ENCODE assay signal across 14 mouse cellular contexts in genomic region chr1:60857351-60858220, GRCm38 (mm10). TPM values are rescaled to one million over a fixed set of nuclear protein-coding genes. Genes with fewer than 3 reads are reported as not detected.
DNase-seq lines count a peak whose midpoint lies in the region; ATAC-seq and TF ChIP-seq lines count a peak whose summit lies in the region.
"Had no signal": no experiment of that assay in that cellular context is flagged by ENCODE, and none has a peak within 500 bp of the region (broad histone marks: within the 10 kb centered on the region; RNA-seq: fewer than 3 reads in every experiment).

No protein-coding gene starts in this region.

- no peaks in the 10 kb centered on the region for H3K27me3 ChIP-seq in heart, embryonic 11.5 days (ENCODE audit: control insufficient read depth, insufficient read depth, low read length)
- no peaks in the 10 kb centered on the region for H3K27me3 ChIP-seq in midbrain, postnatal 0 days (ENCODE audit: insufficient read depth, low read length)
- H3K27me3 ChIP-seq in midbrain, embryonic 16.5 days (ENCODE audit: control insufficient read depth, insufficient read depth, low read depth, low read length) = no peaks in the 10 kb centered on the region
- H3K27me3 ChIP-seq in small intestine, adult 2 months (ENCODE audit: control insufficient read depth, insufficient read depth, low read length) = no peaks in the 10 kb centered on the region
- H3K27me3 ChIP-seq: limb, embryonic 15.5 days; lung, embryonic 15.5 days had no signal

- no peak for TF ChIP-seq CTCF in midbrain, postnatal 0 days (IDR thresholded peaks at IDR 0.05)
- TF ChIP-seq CTCF in small intestine, adult 2 months (IDR thresholded peaks at IDR 0.05; ENCODE audit: extremely low read depth, insufficient read length, insufficient replicate concordance, low read depth, low read length) = peak; percentile 12; the same call in 1 of the 2 replicates

- H3K4me3 ChIP-seq in heart, embryonic 11.5 days (ENCODE audit: low read depth, low read length) = no peak overlapping the region
- H3K4me3 ChIP-seq in midbrain, postnatal 0 days (ENCODE audit: low read depth, low read length) = no peak overlapping the region
- no peak overlapping the region for H3K4me3 ChIP-seq in midbrain, embryonic 16.5 days (ENCODE audit: low read depth, low read length)
- H3K4me3 ChIP-seq in small intestine, adult 2 months (ENCODE audit: low read depth, low read length) = no peak overlapping the region
- H3K4me3 ChIP-seq: limb, embryonic 15.5 days; lung, embryonic 15.5 days had no signal

- no peaks in the 10 kb centered on the region for H3K9me3 ChIP-seq in heart, embryonic 11.5 days (replicated peaks; ENCODE audit: control insufficient read depth, low read length)
- no peaks in the 10 kb centered on the region for H3K9me3 ChIP-seq in midbrain, postnatal 0 days (ENCODE audit: low read length)
- H3K9me3 ChIP-seq in midbrain, embryonic 16.5 days (replicated peaks; ENCODE audit: control insufficient read depth, low read length, poor library complexity, severe bottlenecking) = no peaks in the 10 kb centered on the region
- H3K9me3 ChIP-seq: limb, embryonic 15.5 days; lung, embryonic 15.5 days had no signal

- WGBS in heart, embryonic 11.5 days (ENCODE audit: insufficient replicate concordance) = 64% methylated on average over 12 of the region's 12 CpGs
- 80% methylated on average over 12 of the region's 12 CpGs for WGBS in midbrain, postnatal 0 days
- WGBS in midbrain, embryonic 16.5 days = 84% methylated on average over 12 of the region's 12 CpGs
- 53% methylated on average over 12 of the region's 12 CpGs for WGBS in small intestine, adult 2 months

- peaks cover 15% of the 10 kb centered on the region for H3K4me1 ChIP-seq in heart, embryonic 11.5 days (ENCODE audit: control insufficient read depth, insufficient read depth, low read length)
- no peaks in the 10 kb centered on the region for H3K4me1 ChIP-seq in midbrain, postnatal 0 days (ENCODE audit: insufficient read depth, low read length)
- peaks cover 7% of the 10 kb centered on the region; the same call in 1 of the 2 replicates for H3K4me1 ChIP-seq in midbrain, embryonic 16.5 days (ENCODE audit: control insufficient read depth, insufficient read depth, low read length)
- H3K4me1 ChIP-seq in small intestine, adult 2 months (ENCODE audit: control insufficient read depth, insufficient read depth, insufficient read length, low read length) = peaks cover 28% of the 10 kb centered on the region; the same call in 1 of the 2 replicates

- TF ChIP-seq POLR2A in small intestine, adult 2 months (IDR thresholded peaks at IDR 0.05; ENCODE audit: low read depth, low read length) = no peak

- ATAC-seq in heart, embryonic 11.5 days (replicated peaks; ENCODE audit: insufficient number of reproducible peaks, low FRiP score, low TSS enrichment) = no peak
- ATAC-seq in midbrain, postnatal 0 days (ENCODE audit: low FRiP score) = no peak
- no peak for ATAC-seq in midbrain, embryonic 16.5 days
- peak; percentile 50 for ATAC-seq in granulocyte monocyte progenitor cell, adult 5-6 weeks (replicated peaks; ENCODE audit: poor library complexity, severe bottlenecking)

- no peaks in the 10 kb centered on the region for H3K36me3 ChIP-seq in heart, embryonic 11.5 days (ENCODE audit: control insufficient read depth, insufficient read depth, low read length)
- no peaks in the 10 kb centered on the region for H3K36me3 ChIP-seq in midbrain, postnatal 0 days (ENCODE audit: insufficient read depth, low read length)
- H3K36me3 ChIP-seq in midbrain, embryonic 16.5 days (ENCODE audit: control insufficient read depth, insufficient read depth, low read length) = no peaks in the 10 kb centered on the region
- H3K36me3 ChIP-seq in small intestine, adult 2 months (ENCODE audit: control insufficient read depth, insufficient read depth, low read length) = no peaks in the 10 kb centered on the region
- H3K36me3 ChIP-seq: limb, embryonic 15.5 days; lung, embryonic 15.5 days had no signal

- H3K4me2 ChIP-seq in heart, embryonic 11.5 days = no peak overlapping the region
- H3K4me2 ChIP-seq in midbrain, postnatal 0 days (ENCODE audit: low read depth, low read length, poor library complexity, severe bottlenecking) = no peak overlapping the region
- H3K4me2 ChIP-seq in midbrain, embryonic 16.5 days (ENCODE audit: low read length) = no peak overlapping the region
- H3K4me2 ChIP-seq: limb, embryonic 15.5 days; lung, embryonic 15.5 days had no signal

- no peak overlapping the region for H3K27ac ChIP-seq in heart, embryonic 11.5 days (ENCODE audit: low read depth, low read length)
- no peak overlapping the region for H3K27ac ChIP-seq in midbrain, postnatal 0 days (ENCODE audit: low read depth, low read length)
- no peak overlapping the region for H3K27ac ChIP-seq in midbrain, embryonic 16.5 days (ENCODE audit: low read length)
- peak overlapping the region; percentile 60; the same call in 1 of the 2 replicates for H3K27ac ChIP-seq in small intestine, adult 2 months (ENCODE audit: insufficient read depth, low read depth, low read length)
- H3K27ac ChIP-seq: limb, embryonic 15.5 days; lung, embryonic 15.5 days had no signal

- peak; percentile 90 for DNase-seq in heart, adult 11 months
- DNase-seq in midbrain, postnatal 0 days (ENCODE audit: low spot score) = peak; percentile 36
- no peak for DNase-seq in spleen, postnatal 14 days (ENCODE audit: low spot score in 2 of 2)
- DNase-seq in spleen, postnatal 10 days (ENCODE audit: low spot score in 2 of 2) = no peak
- DNase-seq: cerebellum, adult 9-10 months; kidney, postnatal 10 days had no signal

- no peak overlapping the region for H3K9ac ChIP-seq in heart, embryonic 11.5 days (ENCODE audit: low read depth, low read length)
- no peak overlapping the region for H3K9ac ChIP-seq in midbrain, postnatal 0 days (replicated peaks; ENCODE audit: low read length, poor library complexity, severe bottlenecking)
- H3K9ac ChIP-seq in midbrain, embryonic 16.5 days (ENCODE audit: low read depth, low read length) = no peak overlapping the region
- H3K9ac ChIP-seq: limb, embryonic 15.5 days; lung, embryonic 15.5 days had no signal

RNA-seq across cellular contexts. Expression of gene Ctla4, which starts 29.2 kb away (rescaled TPM):
- polyA plus RNA-seq in heart, embryonic 11.5 days (2014; fragmentation: Nextera tagmentation; extraction: Ambion mirVana) = 0.09 TPM in 1 of 2 replicates, not detected in the other
- not detected in 2 replicates for total RNA-seq in midbrain, postnatal 0 days (2014; rRNA removed)
- not detected in 2 replicates for polyA plus RNA-seq in midbrain, postnatal 0 days (2015; fragmentation: Nextera tagmentation; extraction: Ambion mirVana)
- not detected in 2 replicates for polyA plus RNA-seq in midbrain, embryonic 16.5 days (2015; fragmentation: Nextera tagmentation; extraction: Ambion mirVana)
- total RNA-seq in granulocyte monocyte progenitor cell, adult 5-6 weeks (2014; fragmentation: Nextera tagmentation) = not detected in 2 replicates
- total RNA-seq in granulocyte monocyte progenitor cell, adult 5-6 weeks (2017) = not detected in 2 replicates
- 0.30 and 0.77 TPM in 2 replicates for polyA plus RNA-seq in small intestine, adult 2 months (2012; rRNA removed)
- polyA plus RNA-seq: C2C12; stomach, embryonic 16.5 days had no signal

Comparison
In these comparisons a context has a peak if more than half of its experiments do, and no peak if none do; other contexts are left out.
1. DNase-seq: peak in heart, adult 11 months (single experiment) and midbrain, postnatal 0 days (single experiment); none in spleen, postnatal 14 days (0 of 2) and spleen, postnatal 10 days (0 of 2).